22 mouse cellular contexts compared by ENCODE assay signal in the genomic region with DNA sequence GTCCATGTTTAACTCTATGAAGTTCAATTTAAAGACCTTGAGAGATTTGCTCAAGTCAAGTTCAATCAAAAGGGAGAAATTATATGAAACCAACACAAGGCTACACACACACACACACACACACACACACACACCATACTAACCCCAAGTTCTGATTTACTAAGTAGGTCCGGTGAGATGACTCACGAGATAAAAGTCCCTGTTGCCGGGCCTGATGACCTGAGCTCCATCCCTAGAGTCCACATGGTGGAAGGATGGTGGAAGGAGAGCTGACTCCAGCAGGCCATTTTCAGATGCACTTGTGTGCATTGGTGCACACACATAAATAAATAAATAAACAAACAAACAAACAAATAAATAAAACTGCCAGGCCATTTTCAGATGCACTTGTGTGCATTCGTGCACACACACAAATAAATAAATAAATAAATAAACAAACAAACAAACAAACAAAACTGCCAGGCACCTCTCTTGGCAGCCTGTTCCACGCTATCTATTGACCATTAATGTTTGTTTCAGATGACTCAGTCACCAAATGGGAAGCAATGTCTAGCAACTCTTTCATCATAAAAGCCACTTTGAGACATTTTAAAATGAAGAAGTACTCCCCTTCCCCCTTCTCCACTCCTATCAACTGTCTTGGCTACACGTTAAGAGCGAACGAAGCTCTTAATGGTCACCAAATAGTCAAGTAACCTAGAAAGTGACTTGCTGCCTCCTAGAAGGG. TPM values are rescaled to one million over a fixed set of nuclear protein-coding genes. Genes with fewer than 3 reads are reported as not detected.
A peak's percentile ranks its signal among the peaks of the same experiment; 100 is the strongest.
DNase-seq lines count a peak whose midpoint lies in the region; ATAC-seq and TF ChIP-seq lines count a peak whose summit lies in the region.
"Had no signal": no experiment of that assay in that cellular context is flagged by ENCODE, and none has a peak within 500 bp of the region (broad histone marks: within the 10 kb centered on the region; RNA-seq: fewer than 3 reads in every experiment).

No protein-coding gene starts in this region.

- H3K27ac ChIP-seq in bone marrow macrophage, adult 2 months (ENCODE audit: insufficient read depth, low read depth, low read length): no peak overlapping the region
- H3K27ac ChIP-seq in liver, embryonic 14.5 days: peak overlapping the region; percentile 100
- H3K27ac ChIP-seq: embryonic facial prominence, embryonic 13.5 days; hindbrain, embryonic 12.5 days; intestine, embryonic 15.5 days; limb, embryonic 13.5 days; neural tube, embryonic 12.5 days had no signal

- H3K9me3 ChIP-seq in liver, embryonic 14.5 days (ENCODE audit: control insufficient read depth, low read length): no peaks in the 10 kb centered on the region
- H3K9me3 ChIP-seq: embryonic facial prominence, embryonic 13.5 days; hindbrain, embryonic 12.5 days; intestine, embryonic 15.5 days; limb, embryonic 13.5 days; neural tube, embryonic 12.5 days had no signal

- TF ChIP-seq EP300 in liver, embryonic 14.5 days (IDR thresholded peaks at IDR 0.05; ENCODE audit: low read depth): no peak

- ATAC-seq in liver, embryonic 14.5 days (ENCODE audit: insufficient read depth): no peak
- ATAC-seq in megakaryocyte progenitor cell, adult 5-6 weeks (replicated peaks; ENCODE audit: poor library complexity): 0 out of 2 replicates have a peak, but pooled peaks have one; percentile 6
- ATAC-seq: forebrain, embryonic 16.5 days; intestine, embryonic 15.5 days; Patski had no signal

- TF ChIP-seq POLR2A in lung, adult 2 months (IDR thresholded peaks at IDR 0.05; ENCODE audit: borderline replicate concordance, extremely low read depth, low read depth, low read length): no peak
- no peak for TF ChIP-seq POLR2A in bone marrow macrophage, adult 2 months (IDR thresholded peaks at IDR 0.05; ENCODE audit: borderline replicate concordance, low read depth, low read length)

- DNase-seq in lung, postnatal 36 days: peak; percentile 11
- no peak for DNase-seq in lung, adult 2 months
- DNase-seq in liver, embryonic 14.5 days (ENCODE audit: low read depth in 3 of 3, low spot score in 3 of 3): no peak
- no peak for DNase-seq in layer of hippocampus, adult 18-20 months (ENCODE audit: low spot score in 2 of 2)
- DNase-seq in urinary bladder, postnatal 4 days (ENCODE audit: low spot score in 2 of 2): no peak
- DNase-seq: adrenal gland, adult 8-10 months; cerebellum, adult 11-12 months; cerebellum, postnatal 14 days; heart, postnatal 14 days; kidney, postnatal 36 days; lung, postnatal 10 days had no signal

- no peaks in the 10 kb centered on the region for H3K4me1 ChIP-seq in lung, adult 2 months (ENCODE audit: control insufficient read depth, insufficient read depth, low read length)
- peaks cover 48% of the 10 kb centered on the region for H3K4me1 ChIP-seq in bone marrow macrophage, adult 2 months (ENCODE audit: control insufficient read depth, insufficient read depth, low read length)
- peaks cover 89 to 94% of the 10 kb centered on the region in 2 experiments for H3K4me1 ChIP-seq in liver, embryonic 14.5 days (replicated peaks; ENCODE audit: control insufficient read depth in 2 of 2, insufficient read depth in 2 of 2, low read length in 1 of 2)
- H3K4me1 ChIP-seq: hindbrain, embryonic 12.5 days; neural tube, embryonic 12.5 days had no signal

- H3K36me3 ChIP-seq in liver, embryonic 14.5 days (replicated peaks; ENCODE audit: control insufficient read depth, insufficient read depth, low read depth): no peaks in the 10 kb centered on the region
- H3K36me3 ChIP-seq: embryonic facial prominence, embryonic 13.5 days; hindbrain, embryonic 12.5 days; intestine, embryonic 15.5 days; limb, embryonic 13.5 days; neural tube, embryonic 12.5 days had no signal

- TF ChIP-seq CTCF in lung, adult 2 months (IDR thresholded peaks at IDR 0.05; ENCODE audit: insufficient read depth, low read length): no peak
- TF ChIP-seq CTCF in bone marrow macrophage, adult 2 months (IDR thresholded peaks at IDR 0.05; ENCODE audit: low read depth, low read length): no peak
- TF ChIP-seq CTCF in liver, embryonic 14.5 days (IDR thresholded peaks at IDR 0.05; ENCODE audit: low read depth): no peak

- H3K4me3 ChIP-seq in lung, adult 2 months (replicated peaks; ENCODE audit: extremely low read depth, low read depth, low read length): no peak overlapping the region
- peak overlapping the region; percentile 13; the same call in 1 of the 2 replicates for H3K4me3 ChIP-seq in bone marrow macrophage, adult 2 months (ENCODE audit: insufficient read depth, low read length)
- peak overlapping the region; percentile 36 to 45 for H3K4me3 ChIP-seq in liver, embryonic 14.5 days (ENCODE audit: insufficient read depth in 1 of 2, low read depth in 2 of 2, low read length in 2 of 2)
- H3K4me3 ChIP-seq: embryonic facial prominence, embryonic 13.5 days; hindbrain, embryonic 12.5 days; intestine, embryonic 15.5 days; limb, embryonic 13.5 days; neural tube, embryonic 12.5 days had no signal

- 72% methylated on average over 8 of the region's 8 CpGs for WGBS in lung, adult 2 months
- 30% methylated on average over 8 of the region's 8 CpGs for WGBS in liver, embryonic 14.5 days (ENCODE audit: insufficient replicate concordance)

- no peaks in the 10 kb centered on the region for H3K27me3 ChIP-seq in liver, embryonic 14.5 days (ENCODE audit: control insufficient read depth, insufficient read depth, low read length)
- H3K27me3 ChIP-seq: embryonic facial prominence, embryonic 13.5 days; hindbrain, embryonic 12.5 days; intestine, embryonic 15.5 days; limb, embryonic 13.5 days; neural tube, embryonic 12.5 days; Patski had no signal

- H3K9ac ChIP-seq in liver, embryonic 14.5 days (replicated peaks): peak overlapping the region; percentile 74
- H3K9ac ChIP-seq: embryonic facial prominence, embryonic 13.5 days; hindbrain, embryonic 12.5 days; intestine, embryonic 15.5 days; limb, embryonic 13.5 days; neural tube, embryonic 12.5 days had no signal

- H3K4me2 ChIP-seq in liver, embryonic 14.5 days (ENCODE audit: low read depth): peak overlapping the region; percentile 74
- H3K4me2 ChIP-seq: embryonic facial prominence, embryonic 13.5 days; heart, embryonic 11.5 days; hindbrain, embryonic 12.5 days; intestine, embryonic 15.5 days; limb, embryonic 13.5 days; midbrain, embryonic 11.5 days; neural tube, embryonic 12.5 days had no signal

RNA-seq across cellular contexts. Expression of a gene that starts 6.2 kb away (rescaled TPM):
- 0.62 and 1.8 TPM in 2 replicates for polyA plus RNA-seq in lung, adult 2 months (2012; rRNA removed)
- polyA plus RNA-seq in bone marrow macrophage, adult 2 months (2012; ENCODE audit: insufficient read depth, insufficient read length, missing spikeins): 0.20 and 0.40 TPM in 2 replicates
- 3.5 and 4.1 TPM in 2 replicates for polyA plus RNA-seq in liver, embryonic 14.5 days (2012; rRNA removed)
- polyA plus RNA-seq in liver, embryonic 14.5 days (2014; fragmentation: Nextera tagmentation; extraction: Ambion mirVana): 8.6 and 9.0 TPM in 2 replicates
- 3.2 and 6.5 TPM in 2 replicates for total RNA-seq in megakaryocyte progenitor cell, adult 5-6 weeks (2015)
- 4.9 and 8.6 TPM in 2 replicates for total RNA-seq in megakaryocyte progenitor cell, adult 5-6 weeks (2017)
- 1 to 10 TPM; 2.6 to 3.4 TPM for total RNA-seq in layer of hippocampus, adult 18-20 months (2021)
- polyA plus RNA-seq: hindbrain, embryonic 12.5 days had no signal

RNA-seq across cellular contexts. Expression of a gene that starts 53.3 kb away (rescaled TPM):
- polyA plus RNA-seq in lung, adult 2 months (2012; rRNA removed): 12.8 and 13.5 TPM in 2 replicates
- polyA plus RNA-seq in bone marrow macrophage, adult 2 months (2012; ENCODE audit: insufficient read depth, insufficient read length, missing spikeins): 0.24 TPM in 1 of 2 replicates, not detected in the other
- 0.47 and 0.58 TPM in 2 replicates for polyA plus RNA-seq in liver, embryonic 14.5 days (2012; rRNA removed)
- 0.79 and 1.3 TPM in 2 replicates for polyA plus RNA-seq in liver, embryonic 14.5 days (2014; fragmentation: Nextera tagmentation; extraction: Ambion mirVana)
- total RNA-seq in megakaryocyte progenitor cell, adult 5-6 weeks (2015): 0.10 TPM in 1 of 2 replicates, not detected in the other
- not detected in 2 replicates for total RNA-seq in megakaryocyte progenitor cell, adult 5-6 weeks (2017)
- 1 to 10 TPM; 5.4 to 5.6 TPM for total RNA-seq in layer of hippocampus, adult 18-20 months (2021)
